Mouse (Mus musculus): Measurements from ENCODE around the gene Pgls. TPM values are rescaled to one million over a fixed set of nuclear protein-coding genes. Genes with fewer than 3 reads are reported as not detected.

Pgls gene
- total RNA-seq (2021) = 10 to 100 TPM; 63.1 to 75.1 TPM

DNA sequence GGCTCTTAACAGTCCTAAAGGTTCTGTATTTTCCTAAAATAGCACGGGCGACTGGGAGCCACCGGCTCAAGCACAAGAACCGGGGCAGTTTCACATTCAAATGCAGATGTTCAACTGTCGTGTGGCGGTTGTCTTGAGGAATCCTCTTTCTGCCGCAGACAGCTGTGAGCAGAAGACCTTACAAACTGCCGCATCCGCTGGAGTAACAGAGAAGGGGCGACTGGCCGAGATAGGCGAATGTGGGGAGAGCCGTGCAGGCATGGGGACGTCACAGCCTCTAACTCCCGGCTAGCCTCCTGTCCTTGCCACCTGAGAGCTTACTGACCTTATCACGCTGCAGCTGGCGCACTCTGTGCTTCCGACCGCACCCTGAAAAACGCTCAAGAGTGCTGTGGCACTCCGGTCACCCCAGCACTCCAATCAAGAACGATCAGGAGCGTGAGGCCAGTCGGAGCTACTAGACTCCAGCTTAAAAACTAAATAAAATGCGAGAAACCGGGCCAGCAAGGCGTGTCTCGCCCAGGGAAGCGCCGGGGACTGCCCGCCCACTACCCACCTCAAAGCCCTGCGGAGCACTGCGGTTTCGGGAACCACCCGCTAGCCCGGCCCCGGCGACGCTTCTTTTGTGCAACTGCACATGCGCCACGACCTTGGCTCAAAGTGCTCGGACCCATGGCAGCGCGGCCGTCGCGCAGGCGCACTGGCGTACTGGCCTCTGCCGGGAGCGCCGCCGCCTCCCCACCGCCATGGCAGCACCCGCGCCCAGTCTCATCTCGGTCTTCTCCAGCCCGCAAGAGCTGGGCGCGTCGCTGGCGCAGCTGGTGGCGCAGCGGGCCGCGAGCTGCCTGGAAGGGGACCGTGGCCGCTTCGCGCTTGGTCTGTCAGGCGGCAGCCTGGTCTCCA is at the start of gene Pgls:
Gene Pgls, plus strand, starts transcription at position 706 of the 903 bp plus-strand sequence.
- peak; percentile 94 to 97 for DNase-seq (ENCODE audit: extremely low spot score in 1 of 2, low spot score in 2 of 2)
- intact Hi-C loops (cut with DNase I) = no loop called here

DNA sequence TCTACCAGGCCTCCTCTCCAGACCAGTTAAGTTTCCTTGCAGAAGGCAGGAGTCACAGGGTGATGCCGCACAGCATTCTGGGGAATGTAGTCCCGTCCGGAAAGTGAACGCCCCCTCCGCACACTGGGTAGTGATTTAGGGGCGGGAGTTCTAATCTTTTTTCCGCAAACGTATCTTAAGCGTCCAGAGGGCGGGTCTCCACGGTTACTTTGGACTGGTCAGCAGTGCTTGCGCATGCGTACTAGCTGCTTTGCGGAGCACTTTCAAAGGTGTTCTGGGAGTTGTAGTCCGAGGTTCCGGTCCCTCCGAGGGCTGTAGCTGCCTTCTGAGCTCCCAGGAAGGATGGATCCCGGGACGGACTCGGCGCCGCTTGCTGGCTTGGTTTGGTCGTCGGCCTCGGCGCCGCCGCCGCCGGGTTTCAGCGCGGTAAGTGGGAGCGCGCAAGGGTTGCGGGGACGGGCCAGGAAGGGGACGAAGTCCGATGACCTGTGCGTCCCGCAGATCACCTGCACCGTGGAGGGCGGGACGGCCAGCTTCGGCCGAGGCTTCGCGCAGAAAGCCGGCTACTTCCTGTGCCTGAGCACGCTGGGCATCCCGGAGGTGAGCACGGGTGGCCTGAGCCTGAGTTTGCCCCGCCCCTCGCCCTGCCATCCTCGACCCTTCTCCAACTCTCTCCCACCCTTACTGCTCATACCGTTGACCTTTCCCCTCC is 49.2 kb upstream of the Pgls start, which contains the start of gene Mvb12a:
Gene Mvb12a, plus strand, starts transcription at position 291 of the 712 bp plus-strand sequence.
- intact Hi-C loops (cut with DNase I) = no loop called here
- DNase-seq (ENCODE audit: extremely low spot score in 1 of 2, low spot score in 2 of 2) = peak; percentile 98

DNA sequence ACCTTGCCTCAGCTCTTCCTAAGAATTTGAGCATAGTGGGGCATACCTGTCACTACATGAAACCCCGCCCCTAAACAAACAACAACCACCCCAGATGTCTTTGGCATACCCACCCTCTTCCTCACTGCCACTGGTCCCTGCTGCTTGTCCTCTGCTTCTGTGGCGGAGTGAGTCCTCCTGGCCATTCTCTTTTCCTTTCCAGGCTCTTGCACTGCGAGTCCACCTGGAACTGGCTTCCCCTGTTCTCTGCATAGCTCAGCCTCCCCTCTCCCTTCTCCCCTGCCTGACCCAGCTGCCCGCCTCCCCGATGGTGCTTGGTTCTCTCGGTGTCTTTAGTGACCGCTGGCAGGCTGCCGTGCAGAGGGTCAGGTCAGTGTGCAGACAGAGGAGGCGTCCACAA is 48.2 kb upstream of the Pgls start:
- no peak for DNase-seq (ENCODE audit: extremely low spot score in 1 of 2, low spot score in 2 of 2)
- intact Hi-C loops (cut with DNase I) = no loop called here

DNA sequence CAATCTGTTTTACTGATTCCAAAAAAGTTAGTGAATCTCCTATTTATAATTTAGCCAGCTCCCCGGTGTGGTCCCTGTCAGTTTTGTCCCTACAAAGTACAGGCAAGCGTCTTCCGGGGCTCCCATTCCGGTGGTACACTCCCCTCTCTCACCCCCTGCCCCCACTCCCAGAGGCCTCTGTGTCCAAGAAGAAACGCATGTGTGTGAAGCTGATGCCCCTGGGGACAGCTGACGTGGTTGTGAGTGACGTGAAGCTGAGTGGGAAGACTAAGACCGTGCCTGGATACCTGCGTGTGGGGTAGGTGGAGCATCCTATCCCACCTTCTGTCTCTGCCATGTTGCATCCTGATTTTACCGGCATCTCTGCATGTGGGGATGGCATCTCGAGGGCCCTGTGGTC is 46.9 kb upstream of the Pgls start:
- intact Hi-C loops (cut with DNase I) = no loop called here
- DNase-seq (ENCODE audit: extremely low spot score in 1 of 2, low spot score in 2 of 2) = no peak

DNA sequence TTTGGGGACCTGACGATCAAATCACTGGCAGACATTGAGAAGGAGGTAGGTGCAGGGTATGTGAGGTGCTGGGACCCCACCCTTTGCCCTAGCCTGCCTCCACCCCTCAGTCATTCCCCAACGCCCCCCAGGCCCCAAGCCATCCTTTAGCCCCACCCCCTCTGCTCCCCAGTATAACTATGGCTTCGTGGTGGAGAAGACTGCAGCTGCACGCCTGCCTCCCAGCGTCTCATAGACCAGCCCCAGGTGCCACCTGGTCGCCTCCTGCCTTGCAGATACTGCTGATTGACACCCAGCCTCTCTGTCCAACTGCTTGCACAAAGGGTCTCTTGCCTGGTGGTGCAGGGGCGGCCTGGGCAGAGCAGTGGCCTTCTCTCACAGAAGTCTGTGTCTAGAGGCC is 44.4 kb upstream of the Pgls start:
- intact Hi-C loops (cut with DNase I) = no loop called here
- DNase-seq (ENCODE audit: extremely low spot score in 1 of 2, low spot score in 2 of 2) = no peak

DNA sequence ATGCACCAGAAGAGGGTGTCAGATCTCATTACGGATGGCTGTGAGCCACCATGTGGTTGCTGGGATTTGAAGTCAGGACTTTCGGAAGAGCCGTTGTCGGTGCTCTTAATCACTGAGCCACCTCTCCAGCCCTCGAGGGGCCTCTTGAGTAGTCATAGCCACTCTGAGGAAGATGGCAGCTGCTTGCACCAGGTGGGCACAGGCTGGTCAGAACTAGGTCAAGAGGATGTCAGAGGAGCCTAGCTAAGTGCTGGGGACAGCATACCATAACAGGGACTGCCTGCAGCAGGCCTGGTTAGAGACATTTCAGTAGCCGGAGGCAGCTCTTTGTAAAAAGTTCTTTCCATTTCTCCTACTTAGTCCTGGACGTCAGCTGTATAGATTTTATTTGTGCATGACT is 41.2 kb upstream of the Pgls start:
- intact Hi-C loops (cut with DNase I) = no loop called here
- DNase-seq (ENCODE audit: extremely low spot score in 1 of 2, low spot score in 2 of 2) = no peak

DNA sequence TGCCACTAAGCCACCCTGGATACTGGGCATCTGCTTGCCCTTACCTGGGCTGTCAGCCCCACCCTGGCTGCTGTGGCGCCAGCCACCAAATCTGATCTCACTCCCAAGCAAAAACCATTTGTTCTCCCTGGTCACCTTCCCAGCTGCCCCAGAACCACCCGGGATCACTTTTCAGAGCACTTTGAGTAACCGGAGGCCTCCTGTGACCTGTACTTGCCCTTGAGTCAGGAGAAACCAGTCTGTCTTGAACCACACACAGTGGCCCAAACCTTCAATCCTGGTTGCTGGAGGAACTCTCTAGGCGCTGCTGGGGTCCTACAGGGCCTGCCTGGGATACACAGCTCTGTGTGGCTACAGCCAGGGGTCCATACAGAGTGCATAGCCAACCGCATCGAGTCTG is 39.2 kb upstream of the Pgls start:
- intact Hi-C loops (cut with DNase I) = no loop called here
- no peak for DNase-seq (ENCODE audit: extremely low spot score in 1 of 2, low spot score in 2 of 2)

DNA sequence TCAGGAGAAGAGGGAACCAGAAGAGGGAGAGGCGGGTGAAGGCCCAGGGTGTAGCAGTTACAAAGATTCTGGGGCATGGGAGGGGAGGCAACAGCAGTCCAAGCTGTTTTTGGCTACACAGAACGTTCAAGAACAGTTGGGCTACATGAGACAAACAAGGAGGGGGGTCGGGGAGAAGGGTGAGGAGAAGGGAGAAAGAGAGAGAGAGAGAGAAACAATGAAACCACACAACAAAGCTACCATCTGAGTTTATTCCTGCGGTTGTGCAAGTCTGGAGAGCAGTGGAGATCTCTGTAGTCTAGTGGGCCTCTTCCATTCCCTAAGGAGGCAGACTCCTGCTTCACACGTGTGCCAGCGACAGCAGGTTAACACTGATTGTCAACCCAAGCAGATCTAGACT is 38.0 kb upstream of the Pgls start:
- DNase-seq (ENCODE audit: extremely low spot score in 1 of 2, low spot score in 2 of 2) = no peak
- intact Hi-C loops (cut with DNase I) = no loop called here

DNA sequence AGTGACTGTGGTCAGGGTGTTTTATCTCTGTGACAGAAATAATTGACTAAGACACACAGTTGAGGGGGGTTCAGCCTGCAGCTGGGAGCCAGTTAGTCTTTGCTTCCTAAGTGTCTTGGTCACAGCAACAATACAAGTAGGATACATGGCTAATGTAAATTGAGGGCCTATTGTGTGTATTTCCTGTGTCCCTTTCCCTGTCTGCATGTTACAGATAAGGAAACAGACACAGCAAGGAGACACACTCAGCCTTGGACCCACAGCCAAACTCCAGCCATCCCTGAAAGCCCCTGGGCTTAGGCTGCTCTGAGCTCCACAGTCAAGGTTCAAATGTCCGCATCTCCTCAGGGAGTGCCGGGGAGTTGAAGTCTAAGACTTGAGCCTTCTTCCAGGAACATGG is 37.3 kb upstream of the Pgls start:
- DNase-seq (ENCODE audit: extremely low spot score in 1 of 2, low spot score in 2 of 2) = no peak
- intact Hi-C loops (cut with DNase I) = no loop called here

DNA sequence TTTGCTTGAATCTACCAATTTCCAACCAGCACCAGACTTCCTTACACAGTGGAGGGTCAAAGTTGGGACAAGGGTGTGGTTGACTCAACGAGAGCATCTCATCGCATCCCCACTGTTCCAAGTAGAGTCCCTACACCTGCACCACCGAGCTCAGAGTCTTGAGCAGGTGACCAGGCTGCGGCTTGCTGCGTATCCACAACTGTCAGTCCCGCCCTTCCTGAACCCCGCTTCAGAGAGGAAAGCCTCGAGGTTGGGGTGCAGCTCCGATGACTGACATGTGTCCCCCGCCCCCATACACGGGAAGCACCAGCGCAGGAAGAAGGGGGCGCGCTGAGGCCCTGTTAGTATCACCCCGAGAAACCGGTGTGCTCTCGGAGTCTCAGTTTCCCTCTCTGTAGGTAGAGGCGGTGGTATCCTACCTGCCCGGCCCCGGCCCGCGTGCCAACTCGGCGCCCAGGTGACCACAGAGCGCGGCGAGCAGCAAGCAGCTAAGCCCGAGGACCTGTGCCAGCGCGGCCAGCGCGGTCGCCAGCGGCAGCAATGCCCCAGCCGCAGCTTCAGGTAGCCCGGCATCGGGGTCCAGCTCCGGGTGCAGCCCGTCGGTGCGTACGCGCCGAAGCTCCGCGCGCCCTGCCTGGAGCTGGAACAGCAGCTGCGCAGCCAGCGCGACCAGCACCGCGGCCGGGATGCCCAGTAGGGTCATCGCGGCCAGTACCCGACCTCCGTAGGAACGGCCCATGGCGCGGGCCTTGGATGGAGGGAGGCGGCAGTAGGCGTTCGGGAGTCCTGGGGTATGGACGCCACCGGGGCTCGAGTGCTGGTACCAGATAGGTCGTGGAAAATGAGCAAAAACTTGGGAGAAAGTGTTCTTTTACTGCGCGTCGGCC is 33.7 kb upstream of the Pgls start, which contains the start of gene Tmem221:
Gene Tmem221, minus strand, starts transcription at position 801 of the 887 bp plus-strand sequence.
- intact Hi-C loops (cut with DNase I) = no loop called here
- DNase-seq (ENCODE audit: extremely low spot score in 1 of 2, low spot score in 2 of 2) = no peak

DNA sequence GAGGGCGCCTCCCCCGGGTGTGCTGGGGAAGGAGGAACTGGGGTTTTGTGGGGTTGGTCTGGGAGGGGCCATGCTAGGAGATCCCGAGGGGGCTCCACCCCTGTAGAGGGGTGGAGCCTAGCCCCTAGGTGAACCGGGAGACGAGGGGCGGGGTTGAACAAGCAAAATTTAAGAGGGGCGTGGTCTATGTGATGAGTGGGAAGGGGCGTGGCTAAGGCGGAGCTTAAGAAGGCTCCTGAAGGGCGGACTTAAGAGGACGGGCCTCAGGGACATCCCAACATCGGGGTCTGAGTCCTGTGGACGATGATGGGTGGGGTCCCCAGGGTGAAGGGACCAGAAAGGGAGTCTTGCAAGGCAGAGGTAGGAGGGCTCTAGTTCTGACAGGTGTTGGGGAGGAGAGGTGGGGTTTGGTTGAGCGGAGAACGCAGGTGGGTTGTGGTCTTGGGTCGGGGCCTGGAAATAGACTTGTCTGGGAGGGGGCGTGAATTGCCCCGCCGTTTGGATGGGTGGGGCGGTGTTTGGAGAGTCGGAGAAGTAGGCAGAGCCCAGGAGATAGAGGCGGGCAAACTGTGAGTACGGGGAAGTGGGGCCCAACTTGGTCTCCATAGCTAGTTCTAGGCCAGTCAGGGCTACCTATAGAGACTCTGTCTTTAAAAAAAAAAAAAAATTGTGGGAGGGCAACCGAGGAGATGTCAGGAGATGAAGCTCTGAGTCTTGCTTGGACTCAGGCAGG is 32.9 kb upstream of the Pgls start:
- peak in 1 of 2 experiments; percentile 71 for DNase-seq (ENCODE audit: extremely low spot score in 1 of 2, low spot score in 2 of 2)
- intact Hi-C loops (cut with DNase I) = no loop called here

DNA sequence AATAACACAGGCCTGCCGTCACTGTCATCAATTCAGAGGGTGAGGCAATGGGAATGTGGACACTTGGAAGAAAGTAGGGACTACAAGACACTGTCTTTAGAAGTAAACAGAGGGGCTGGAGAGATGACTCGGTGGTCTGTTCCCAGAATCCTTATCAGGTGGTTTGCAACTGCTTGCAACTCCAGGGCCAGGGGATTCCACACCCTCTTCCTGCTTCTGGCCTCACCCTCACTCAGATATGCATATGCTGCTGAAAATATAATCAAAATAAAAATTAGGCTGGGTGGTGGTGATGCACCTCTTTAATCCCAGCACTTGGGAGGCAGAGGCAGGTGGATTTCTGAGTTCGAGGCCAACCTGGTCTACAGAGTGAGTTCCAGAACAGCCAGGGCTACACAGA is 31.9 kb upstream of the Pgls start:
- intact Hi-C loops (cut with DNase I) = loop anchor here (2.0 kb wide), 1 partner anchor 101 kb away; no protein-coding TSS in a partner anchor

DNA sequence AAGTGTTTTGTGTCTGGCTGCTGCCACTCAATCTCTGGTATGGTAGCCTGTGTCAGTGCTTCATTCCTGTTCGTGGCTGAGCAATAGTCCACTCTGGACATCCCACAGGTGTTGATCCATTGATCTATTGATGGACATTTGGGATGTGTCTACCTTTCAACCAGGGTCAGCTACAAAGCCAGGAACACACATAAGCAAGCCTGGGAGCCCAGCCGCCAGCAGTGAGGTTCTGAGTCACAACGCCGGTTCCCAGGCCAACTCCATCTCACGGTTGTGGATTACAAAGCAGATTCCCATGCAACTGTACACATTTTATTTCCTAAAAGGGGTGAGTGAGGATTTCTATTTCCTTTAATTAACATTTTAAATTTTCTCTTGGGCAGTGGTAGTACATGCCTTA is 31.2 kb upstream of the Pgls start:
- intact Hi-C loops (cut with DNase I) = loop anchor here (1.0 to 2.0 kb wide), 2 partner anchors 35 to 100 kb away; no protein-coding TSS in a partner anchor
- DNase-seq (ENCODE audit: extremely low spot score in 1 of 2, low spot score in 2 of 2) = no peak

More for the DNA sequence above, 31.9 kb upstream of the Pgls start:
- no peak for DNase-seq (ENCODE audit: extremely low spot score in 1 of 2, low spot score in 2 of 2)

DNA sequence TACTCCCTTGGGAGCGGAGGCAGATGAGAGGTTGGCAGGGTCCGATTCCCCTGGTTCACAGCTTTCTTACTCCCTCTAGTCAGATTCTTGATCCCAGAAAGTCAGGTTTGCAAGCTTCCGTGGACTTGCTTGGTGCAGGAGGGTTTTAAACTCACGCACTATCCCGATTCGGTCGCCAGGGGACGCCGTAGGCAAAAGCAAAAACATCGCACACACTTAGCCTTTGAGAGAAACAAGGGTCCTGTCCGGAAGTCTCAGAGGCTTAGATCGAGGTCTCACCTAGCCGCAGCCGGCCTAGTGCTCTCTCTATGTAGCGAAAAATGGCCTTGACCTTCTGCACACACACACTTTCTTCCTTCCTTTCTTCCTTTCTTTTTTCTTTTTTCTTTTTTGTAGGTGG is 30.6 kb upstream of the Pgls start:
- no peak for DNase-seq (ENCODE audit: extremely low spot score in 1 of 2, low spot score in 2 of 2)
- intact Hi-C loops (cut with DNase I) = loop anchor here (1.0 to 2.0 kb wide), 2 partner anchors 34 to 99 kb away; no protein-coding TSS in a partner anchor

DNA sequence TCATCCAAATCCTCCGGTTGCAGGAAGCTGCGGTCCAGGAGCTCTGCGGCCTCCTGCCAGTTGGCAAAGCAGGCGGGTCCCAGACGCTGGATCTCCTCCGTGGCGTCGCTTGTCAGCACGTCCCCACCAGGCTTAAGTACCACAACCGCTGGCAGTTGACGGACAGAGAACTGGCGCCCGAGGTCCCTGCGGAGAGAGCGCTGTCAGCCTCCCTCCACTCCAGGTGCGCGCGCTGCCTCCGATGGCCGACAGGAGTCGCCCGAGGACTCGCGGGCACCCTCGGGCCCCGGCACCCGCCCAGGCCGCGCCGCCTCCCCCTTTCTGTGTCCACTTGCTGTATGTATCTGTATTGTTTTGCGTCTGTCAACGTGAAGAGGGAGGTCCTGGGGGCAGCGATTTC is 29.2 kb upstream of the Pgls start:
- intact Hi-C loops (cut with DNase I) = no loop called here

DNA sequence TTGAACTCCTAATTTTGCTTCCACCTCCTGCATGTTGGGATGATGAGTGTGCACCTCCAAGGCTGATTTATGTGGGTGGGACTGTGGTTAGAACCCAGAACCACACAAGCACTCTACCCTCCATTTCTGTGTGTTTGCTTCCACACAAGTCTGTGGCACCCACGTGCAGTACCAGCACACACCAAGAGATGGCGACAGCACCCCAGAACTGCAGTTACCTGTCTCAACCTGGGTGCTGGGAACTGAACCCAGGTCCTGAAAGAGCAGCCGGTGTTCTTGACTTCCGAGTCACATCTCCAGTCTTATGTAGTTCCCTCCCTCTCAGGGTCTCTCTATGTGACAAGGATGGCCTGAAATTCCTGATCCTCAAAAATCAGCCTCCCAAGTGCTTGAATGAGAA is 28.0 kb upstream of the Pgls start:
- intact Hi-C loops (cut with DNase I) = no loop called here
- DNase-seq (ENCODE audit: extremely low spot score in 1 of 2, low spot score in 2 of 2) = no peak

More for the DNA sequence above, 29.2 kb upstream of the Pgls start:
- peak in 1 of 2 experiments; percentile 86 for DNase-seq (ENCODE audit: extremely low spot score in 1 of 2, low spot score in 2 of 2)

DNA sequence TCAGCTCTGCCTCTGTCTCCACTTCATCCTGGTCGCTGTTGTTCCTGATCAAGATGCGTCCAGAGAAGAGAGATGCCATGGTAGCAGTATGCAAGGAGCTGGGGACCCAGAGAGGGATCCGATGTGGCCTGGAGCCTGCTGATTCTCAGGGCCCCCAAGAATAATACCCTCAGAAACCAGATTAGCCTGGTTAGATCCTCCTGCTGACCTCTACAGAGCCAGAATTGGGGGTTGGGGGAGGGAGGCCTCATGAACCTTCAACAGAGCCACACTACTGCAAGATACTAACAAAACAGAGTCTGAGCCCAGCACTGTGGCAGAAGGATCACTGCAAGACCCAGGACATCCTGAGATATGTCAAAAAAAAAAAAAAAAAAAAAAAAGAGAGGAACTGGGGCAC is 25.5 kb upstream of the Pgls start, which contains the start of gene Nxnl1:
Gene Nxnl1, minus strand, starts transcription at position 101 of the 400 bp plus-strand sequence.
- no peak for DNase-seq (ENCODE audit: extremely low spot score in 1 of 2, low spot score in 2 of 2)
- intact Hi-C loops (cut with DNase I) = no loop called here

DNA sequence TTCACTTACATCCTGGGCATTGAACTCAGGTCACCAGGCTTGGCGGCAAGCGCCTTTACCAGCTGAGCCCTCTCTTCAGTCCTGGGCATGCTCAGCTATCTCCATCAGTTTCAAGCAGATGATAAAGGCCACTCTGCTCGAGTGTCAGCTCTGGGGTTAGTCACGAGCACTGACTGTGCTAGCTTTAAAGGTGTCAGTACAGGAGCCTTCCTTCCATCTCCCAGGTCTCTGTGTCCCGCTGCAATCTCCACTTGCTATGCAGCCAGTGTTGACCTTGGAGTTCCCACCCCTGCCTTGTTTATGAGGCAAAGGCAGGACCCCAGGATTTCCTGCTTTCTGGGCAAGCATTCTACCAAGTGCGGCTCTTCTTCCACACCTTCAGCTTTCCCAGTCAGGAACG is 24.4 kb upstream of the Pgls start:
- intact Hi-C loops (cut with DNase I) = no loop called here
- DNase-seq (ENCODE audit: extremely low spot score in 1 of 2, low spot score in 2 of 2) = no peak
